Mouse (Mus musculus): ENCODE results near the gene Serpinb6c. TPM values are rescaled to one million over a fixed set of nuclear protein-coding genes. Genes with fewer than 3 reads are reported as not detected.

Gene Serpinb6c
- total RNA-seq, 4 experiments from 2014 or later = 0.36 to 0.71 (median 0.57) TPM; not detected in 1

Other genes starting within 250 kb of the Serpinb6c start
- not detected for gene Serpinb6d, start 244.3 kb downstream of the Serpinb6c start, total RNA-seq (2022)
- not detected for gene Serpinb6e, start 62.3 kb downstream of the Serpinb6c start, total RNA-seq (2022)
- gene Nqo2, start 59.0 kb upstream of the Serpinb6c start, total RNA-seq (2022) = 1 to 10 TPM; 5.8 to 9.3 (median 7.3) TPM
- 1 to 10 TPM; 6.8 to 8.9 (median 7.8) TPM for gene Ripk1, start 96.7 kb upstream of the Serpinb6c start, total RNA-seq (2022)
- 10 to 100 TPM; 44.1 to 52.0 (median 45.9) TPM for gene Serpinb6a, start 97.1 kb upstream of the Serpinb6c start, total RNA-seq (2022)
- 10 to 100 TPM; 43.5 to 64.1 (median 62.3) TPM for gene Bphl, start 131.9 kb upstream of the Serpinb6c start, total RNA-seq (2022)
- 100 to 1,000 TPM; 852 to 915 (median 907) TPM for gene Tubb2a, start 172.3 kb upstream of the Serpinb6c start, total RNA-seq (2022)
- 100 to 1,000 TPM; 198 to 220 (median 215) TPM for gene Tubb2b, start 224.8 kb upstream of the Serpinb6c start, total RNA-seq (2022)

All from layer of hippocampus, adult 8-10 months (tissue).